Mouse (Mus musculus) lung, postnatal 0 days (tissue): ENCODE results near the gene Sec16b. TPM values are rescaled to one million over a fixed set of nuclear protein-coding genes. Genes with fewer than 3 reads are reported as not detected.
A peak's percentile ranks its signal among the peaks of the same experiment; 100 is the strongest.

Source experiments
- ATAC-seq: fragments of 200-750 bp; cut with Nextera tagmentation; 2 replicates; pipeline ENCODE4 v1.8.0; 2017; ENCODE audit warnings: moderate library complexity
- DNase-seq: peaks from one replicate; pipeline ENCODE4 v3.0.0-alpha.2; 2016; ENCODE audit warnings: low spot score
- H3K27ac ChIP-seq: fragments of 300-500 bp; sonication (generic); 2 replicates; pipeline ENCODE4 v1.5.1; 2014; ENCODE audit warnings: antibody characterized with exemption, mild to moderate bottlenecking, low read length, mixed read lengths
- H3K27me3 ChIP-seq: fragments of 300-500 bp; sonication (generic); replicated peaks from 2 replicates; pipeline ENCODE4 v1.6.1; 2014; ENCODE audit warnings: low read length, mixed read lengths; ENCODE audit not compliant: insufficient read depth
- H3K36me3 ChIP-seq: fragments of 300-500 bp; sonication (generic); 2 replicates; pipeline ENCODE4 v1.6.1; 2014; ENCODE audit warnings: low read length, mixed read lengths; ENCODE audit not compliant: insufficient read depth
- H3K4me1 ChIP-seq: fragments of 300-500 bp; sonication (generic); 2 replicates; pipeline ENCODE4 v1.6.1; 2014; ENCODE audit warnings: antibody characterized with exemption, low read depth, low read length, mixed read lengths; ENCODE audit not compliant: insufficient read depth
- H3K4me2 ChIP-seq: fragments of 300-500 bp; sonication (generic); replicated peaks from 2 replicates; pipeline ENCODE4 v1.6.1; 2014; ENCODE audit warnings: low read depth, mild to moderate bottlenecking, low read length, moderate library complexity, mixed read lengths
- H3K4me3 ChIP-seq: fragments of 300-500 bp; sonication (generic); 2 replicates; pipeline ENCODE4 v1.5.1; 2014; ENCODE audit warnings: low read depth, low read length
- H3K9ac ChIP-seq: fragments of 300-500 bp; sonication (generic); replicated peaks from 2 replicates; pipeline ENCODE4 v1.6.1; 2014; ENCODE audit warnings: low read depth, mild to moderate bottlenecking
- H3K9me3 ChIP-seq: fragments of 300-500 bp; sonication (generic); 2 replicates; pipeline ENCODE4 v1.6.1; 2016; ENCODE audit warnings: low read length, mixed read lengths
- CTCF ChIP-seq: IDR thresholded peaks from 2 replicates; pipeline ENCODE4 v1.5.1; 2016; ENCODE audit warnings: antibody characterized with exemption, mild to moderate bottlenecking
- EP300 ChIP-seq: IDR thresholded peaks from 2 replicates; pipeline ENCODE4 v1.6.1; 2016; ENCODE audit warnings: antibody characterized with exemption, mild to moderate bottlenecking, control low read depth
- WGBS: fragments of 180-500 bp; shearing (Covaris S2); extraction: QIAGEN DNeasy Blood & Tissue Kit; methylation state at CpG from one replicate; pipeline ENCODE4 v1.1.7; 2014; 5-methylcytosine and 5-hydroxymethylcytosine counted together
- polyA plus RNA-seq: library from polyadenylated mRNA; unstranded; fragments of >200 nt; fragmentation: Nextera tagmentation; extraction: Ambion mirVana; gene quantifications from 2 replicates; pipeline ENCODE4 v1.2.1, GENCODE M21; 2015

The Sec16b gene
- polyA plus RNA-seq, 1 experiment from 2014 or later = 1.2 TPM

DNA sequence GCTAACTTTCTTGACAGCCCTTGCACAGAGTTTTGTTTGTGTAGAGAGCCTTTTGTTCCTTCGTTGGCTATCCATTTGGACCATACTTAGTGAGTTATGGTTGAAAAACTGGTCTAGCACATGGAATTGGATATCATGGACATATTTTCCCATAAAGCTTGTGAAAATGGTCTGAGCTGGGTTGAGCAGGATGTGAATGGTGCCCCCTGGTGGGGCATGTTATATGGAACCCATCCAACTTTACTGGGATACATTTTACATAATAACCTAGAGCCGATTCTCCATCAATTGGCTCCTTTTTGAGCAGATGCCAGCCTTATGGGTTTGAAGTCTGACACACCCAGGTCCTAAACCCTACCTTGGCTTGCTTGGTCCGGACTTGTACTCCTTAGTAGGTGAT lies 41.3 kb upstream of the Sec16b start:
- Histone ChIP-seq H3K27me3 (no peaks in the 10 kb centered on the region), H3K4me3 (no peak overlapping the region), H3K9me3 (no peaks in the 10 kb centered on the region), H3K36me3 (no peaks in the 10 kb centered on the region), H3K4me2 (no peak overlapping the region), H3K27ac (no peak overlapping the region), H3K4me1 (no peaks in the 10 kb centered on the region), H3K9ac (no peak overlapping the region)
- WGBS = 66% methylated on average over 3 of the region's 3 CpGs
- no peak for DNase-seq
- ATAC-seq = no peak
- no peak for TF ChIP-seq EP300
- peak; percentile 65 for TF ChIP-seq CTCF

DNA sequence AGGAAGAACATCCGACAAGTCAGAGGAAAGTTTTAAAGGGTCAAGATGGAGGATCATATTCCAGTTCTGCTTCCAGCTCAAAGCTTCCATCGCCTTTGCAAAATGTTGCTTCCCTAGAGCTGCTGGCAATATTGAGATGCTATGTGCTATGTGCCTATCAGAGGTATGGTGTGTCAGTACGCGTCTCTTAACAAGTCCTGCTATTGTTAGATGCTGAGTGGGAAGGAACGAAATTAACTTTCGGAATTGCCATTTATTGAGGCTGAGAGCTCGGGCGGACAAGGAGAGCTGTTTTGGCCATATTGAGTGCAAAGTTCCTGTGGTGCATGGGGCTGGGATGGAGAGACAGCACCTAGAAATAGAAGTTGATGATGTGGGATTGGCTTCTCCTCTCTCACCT lies 38.7 kb upstream of the Sec16b start:
- Histone ChIP-seq H3K36me3 (no peaks in the 10 kb centered on the region), H3K9me3 (no peaks in the 10 kb centered on the region), H3K4me1 (no peaks in the 10 kb centered on the region), H3K9ac (no peak overlapping the region), H3K27ac (no peak overlapping the region), H3K27me3 (no peaks in the 10 kb centered on the region), H3K4me3 (no peak overlapping the region), H3K4me2 (no peak overlapping the region)
- no peak for ATAC-seq
- WGBS = 87% methylated on average over 8 of the region's 8 CpGs
- TF ChIP-seq CTCF (no peak), EP300 (no peak)
- no peak for DNase-seq

DNA sequence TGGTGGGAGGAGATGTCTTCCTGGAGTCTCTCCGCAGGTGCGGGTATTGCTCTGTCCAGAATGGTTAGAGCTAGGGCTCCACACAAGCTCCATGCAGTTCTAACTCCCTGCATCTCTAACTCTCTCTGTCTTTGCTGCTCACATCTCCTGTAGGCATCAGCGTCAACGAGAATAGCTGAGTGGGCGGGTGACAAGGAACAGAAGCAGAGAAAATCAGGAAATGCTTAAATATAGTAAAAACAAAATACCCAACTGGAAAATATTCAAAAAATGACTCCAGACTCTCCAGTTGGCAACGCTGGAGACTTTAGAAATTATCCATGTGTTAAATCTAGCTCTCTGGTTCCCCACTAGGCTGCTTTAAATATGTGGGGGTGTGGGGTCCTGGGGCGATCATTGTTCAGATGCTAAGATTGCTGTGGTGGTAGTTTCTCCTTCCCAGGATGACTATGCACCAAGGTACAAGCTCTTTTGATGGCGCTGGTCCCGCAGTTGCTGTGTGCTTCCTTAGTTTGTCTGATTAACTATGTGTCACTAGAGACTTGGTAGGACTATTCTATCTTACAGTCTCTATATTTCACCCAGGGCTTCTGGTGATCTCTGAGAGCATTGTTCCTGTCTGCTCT lies 35.7 kb upstream of the Sec16b start:
- no peak overlapping the region for H3K27ac ChIP-seq
- no peak overlapping the region for H3K9ac ChIP-seq
- no peak overlapping the region for H3K4me2 ChIP-seq
- no peaks in the 10 kb centered on the region for H3K27me3 ChIP-seq
- ATAC-seq = no peak
- WGBS = 91% methylated on average over 9 of the region's 9 CpGs
- no peaks in the 10 kb centered on the region for H3K9me3 ChIP-seq
- H3K4me1 ChIP-seq = no peaks in the 10 kb centered on the region
- no peak for TF ChIP-seq EP300
- TF ChIP-seq CTCF = no peak
- DNase-seq = no peak
- H3K36me3 ChIP-seq = no peaks in the 10 kb centered on the region
- no peak overlapping the region for H3K4me3 ChIP-seq

DNA sequence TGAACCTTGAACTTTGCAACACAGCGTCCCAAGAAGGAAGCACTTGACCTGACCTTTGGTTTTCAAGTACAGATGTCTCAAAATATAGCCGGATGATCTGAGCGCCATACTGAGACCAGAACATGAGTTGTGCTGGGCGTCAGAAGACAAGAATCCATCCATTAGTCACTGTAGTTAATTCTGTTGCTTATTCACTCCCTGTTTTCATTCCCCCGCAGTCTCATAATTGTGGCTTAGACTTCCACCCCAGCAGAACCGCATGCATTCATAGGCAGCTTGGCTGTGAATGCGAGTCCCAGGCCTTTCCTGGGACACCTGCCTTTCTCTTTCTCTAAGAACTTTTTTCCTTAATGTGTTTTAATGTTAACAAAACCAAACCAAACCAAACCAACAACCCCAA lies 33.8 kb upstream of the Sec16b start:
- Histone ChIP-seq H3K4me3 (no peak overlapping the region), H3K27ac (no peak overlapping the region), H3K4me1 (no peaks in the 10 kb centered on the region), H3K27me3 (no peaks in the 10 kb centered on the region), H3K9ac (no peak overlapping the region), H3K36me3 (no peaks in the 10 kb centered on the region), H3K9me3 (no peaks in the 10 kb centered on the region), H3K4me2 (no peak overlapping the region)
- TF ChIP-seq EP300 = no peak
- no peak for TF ChIP-seq CTCF
- WGBS = 91% methylated on average over 7 of the region's 7 CpGs
- DNase-seq (no peak), ATAC-seq (no peak)

DNA sequence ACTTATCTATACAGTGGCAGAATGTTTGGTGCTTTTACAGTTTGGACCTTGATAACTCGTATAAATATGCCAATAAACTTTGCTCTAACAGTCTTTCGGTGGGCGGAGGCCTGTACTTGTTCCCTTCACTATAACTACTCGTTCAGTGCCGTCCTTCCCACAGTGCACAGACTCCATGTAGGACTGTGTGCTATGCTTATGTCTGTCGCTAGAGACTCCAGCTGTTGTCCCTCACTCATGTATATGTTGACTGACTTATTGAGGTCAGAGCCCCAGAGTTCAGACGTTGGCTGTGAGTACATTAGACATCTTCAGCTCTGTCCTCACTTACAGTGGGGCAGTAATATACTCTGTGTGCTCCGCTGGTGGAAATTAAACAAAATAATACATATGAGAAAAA lies 31.7 kb upstream of the Sec16b start:
- 58% methylated on average over 8 of the region's 8 CpGs for WGBS
- H3K9ac ChIP-seq = no peak overlapping the region
- H3K4me1 ChIP-seq = no peaks in the 10 kb centered on the region
- no peaks in the 10 kb centered on the region for H3K27me3 ChIP-seq
- no peak overlapping the region for H3K27ac ChIP-seq
- TF ChIP-seq EP300 (no peak), CTCF (no peak)
- no peak overlapping the region for H3K4me2 ChIP-seq
- H3K9me3 ChIP-seq = no peaks in the 10 kb centered on the region
- H3K4me3 ChIP-seq = no peak overlapping the region
- ATAC-seq (no peak), DNase-seq (no peak)
- H3K36me3 ChIP-seq = no peaks in the 10 kb centered on the region

DNA sequence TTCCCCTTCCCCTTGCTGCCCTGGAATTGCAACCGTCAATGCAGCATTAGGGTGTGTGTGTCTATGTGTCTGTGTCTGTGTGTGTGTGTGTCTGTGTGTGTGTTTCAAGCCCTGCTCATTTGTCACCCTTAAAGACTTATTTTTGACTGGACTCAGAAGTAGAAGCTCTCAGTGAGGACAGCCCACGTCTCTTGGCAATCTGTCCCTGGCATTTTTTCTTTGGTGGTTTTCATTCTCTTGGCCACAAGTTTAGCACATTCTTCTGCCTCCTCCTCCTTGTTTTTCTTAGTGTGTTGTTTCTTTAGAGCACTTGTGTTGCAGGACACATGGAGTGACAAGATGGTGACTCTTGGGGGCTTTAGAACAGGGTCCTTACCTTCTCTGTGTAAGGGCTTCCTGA lies 30.3 kb upstream of the Sec16b start:
- H3K4me1 ChIP-seq = no peaks in the 10 kb centered on the region
- H3K4me2 ChIP-seq = no peak overlapping the region
- TF ChIP-seq EP300 = no peak
- no peak for TF ChIP-seq CTCF
- H3K9ac ChIP-seq = no peak overlapping the region
- no peak overlapping the region for H3K4me3 ChIP-seq
- 80% methylated on average over 2 of the region's 2 CpGs for WGBS
- no peak for ATAC-seq
- no peaks in the 10 kb centered on the region for H3K36me3 ChIP-seq
- no peak overlapping the region for H3K27ac ChIP-seq
- no peaks in the 10 kb centered on the region for H3K27me3 ChIP-seq
- no peaks in the 10 kb centered on the region for H3K9me3 ChIP-seq
- no peak for DNase-seq

DNA sequence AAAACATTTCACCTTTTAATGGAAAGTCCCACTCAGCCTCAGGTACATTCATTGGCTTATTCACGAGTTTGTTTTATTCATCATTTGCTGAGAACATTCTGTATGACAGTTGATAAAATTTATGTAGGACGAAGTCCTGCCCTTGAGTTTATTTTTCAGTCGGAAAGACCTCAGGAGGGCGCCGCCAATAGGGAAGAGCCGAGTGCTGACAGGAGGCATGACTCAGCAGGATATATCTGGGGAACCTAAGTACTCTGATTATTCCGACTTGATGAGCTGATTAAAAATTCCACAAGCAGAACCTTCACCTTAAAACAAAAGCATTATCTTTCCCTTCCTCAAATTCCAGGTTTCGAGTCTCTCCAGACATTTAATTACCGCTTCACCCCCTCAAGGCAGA lies 26.4 kb upstream of the Sec16b start:
- no peak overlapping the region for H3K9ac ChIP-seq
- no peak for TF ChIP-seq CTCF
- no peak for TF ChIP-seq EP300
- no peaks in the 10 kb centered on the region for H3K27me3 ChIP-seq
- H3K4me3 ChIP-seq = no peak overlapping the region
- H3K4me2 ChIP-seq = no peak overlapping the region
- no peaks in the 10 kb centered on the region for H3K4me1 ChIP-seq
- H3K36me3 ChIP-seq = no peaks in the 10 kb centered on the region
- H3K9me3 ChIP-seq = no peaks in the 10 kb centered on the region
- H3K27ac ChIP-seq = no peak overlapping the region
- ATAC-seq (no peak), DNase-seq (no peak)
- WGBS = 25% methylated on average over 9 of the region's 9 CpGs
